Mouse (Mus musculus): Measurements from ENCODE around the gene Hs2st1. TPM values are rescaled to one million over a fixed set of nuclear protein-coding genes. Genes with fewer than 3 reads are reported as not detected.
"Not testable (repeated sequence)": the region's sequence is repeated elsewhere in the genome, so short reads cannot be mapped to it uniquely, and the experiment has no call there.

Hs2st1 gene
- polyA plus RNA-seq (2016; fragmentation: Nextera tagmentation; extraction: Ambion mirVana), result 11.7 and 12.7 TPM in 2 replicates

DNA sequence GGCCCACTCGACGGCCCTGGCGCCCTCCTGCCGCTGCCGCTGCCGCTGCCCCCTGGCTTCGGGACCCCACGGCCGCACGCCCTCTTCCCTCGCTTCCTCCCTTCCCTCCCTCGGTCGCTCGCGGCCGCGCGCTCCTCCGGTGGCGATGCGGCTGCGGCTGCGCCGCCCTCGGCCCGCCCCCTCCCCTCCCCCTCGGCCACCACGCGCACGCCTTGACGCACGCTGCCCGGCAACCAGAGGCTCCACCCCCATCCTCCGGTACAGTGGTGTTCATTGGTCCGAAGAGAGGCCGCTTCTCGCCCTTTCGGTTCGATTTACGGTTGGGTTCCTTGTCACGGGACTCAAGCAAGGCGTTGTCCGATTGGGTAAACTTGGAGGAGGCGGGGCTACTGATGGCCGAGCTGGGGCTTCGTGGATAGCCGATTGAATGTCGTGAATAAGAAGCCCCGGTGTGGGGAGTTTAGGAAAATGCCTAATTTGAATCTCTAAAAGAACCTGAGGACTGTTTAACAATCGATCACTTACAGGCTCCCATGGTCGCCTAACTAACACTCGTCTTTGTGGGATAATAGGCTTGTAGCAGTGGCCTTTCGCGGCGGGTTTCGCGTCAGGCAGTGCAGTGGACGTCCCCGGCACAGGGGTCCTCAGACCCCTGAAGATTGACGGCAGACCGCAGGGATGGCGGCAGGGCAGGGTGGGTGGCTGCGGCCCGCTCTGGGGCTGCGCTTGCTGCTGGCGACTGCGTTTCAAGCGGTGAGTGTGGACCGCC, at the start of gene Hs2st1, which contains the start of gene Selenof:
TSS of gene Hs2st1 (minus strand) at position 135 of the 769 bp plus-strand sequence.
TSS of gene Selenof (plus strand) at position 258 of the 769 bp plus-strand sequence.
- Histone ChIP-seq H3K9me3 (no peaks in the 10 kb centered on the region), H3K27me3 (replicated peaks; ENCODE audit: low read depth, poor library complexity, severe bottlenecking) (no peaks in the 10 kb centered on the region), H3K4me3 (peak within 1 kb of the TSS; percentile 89), H3K36me3 (replicated peaks) (peaks cover 31% of the 10 kb centered on the region), H3K27ac (replicated peaks) (peak within 1 kb of the TSS; percentile 98), H3K4me1 (peaks cover 29% of the 10 kb centered on the region)
- peak; percentile 98 for DNase-seq (ENCODE audit: low spot score)
- under 1% methylated on average over 68 of the region's 69 CpGs for WGBS

DNA sequence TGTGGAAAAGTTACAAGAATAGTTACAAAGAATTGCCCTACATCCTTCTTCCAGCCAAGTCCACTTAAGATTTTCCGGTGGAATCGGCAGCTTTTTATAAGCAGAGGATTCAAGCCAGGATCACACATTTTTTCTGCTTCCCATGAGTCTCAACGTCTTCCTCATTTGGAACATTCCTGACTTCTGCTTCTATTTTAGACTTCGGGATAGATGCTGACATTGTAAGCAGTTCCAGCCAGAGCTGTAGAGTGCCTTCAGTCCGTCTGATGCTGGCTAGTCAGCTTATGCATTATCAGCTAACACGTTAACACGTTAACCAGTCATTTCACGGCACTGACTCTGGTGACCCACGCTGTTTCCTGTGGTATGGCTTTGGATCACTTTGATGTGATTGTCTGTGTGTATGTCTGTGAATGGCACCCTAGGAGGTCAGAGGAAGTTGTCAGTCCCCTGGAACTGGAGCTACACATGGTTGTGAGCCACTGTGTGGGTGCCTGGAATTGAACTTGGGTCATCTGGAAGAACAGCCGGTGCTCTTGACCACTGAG, 47.7 kb upstream of the Hs2st1 start:
- H3K27me3 ChIP-seq (replicated peaks; ENCODE audit: low read depth, poor library complexity, severe bottlenecking), result no peaks in the 10 kb centered on the region
- no peak overlapping the region for H3K27ac ChIP-seq (replicated peaks)

DNA sequence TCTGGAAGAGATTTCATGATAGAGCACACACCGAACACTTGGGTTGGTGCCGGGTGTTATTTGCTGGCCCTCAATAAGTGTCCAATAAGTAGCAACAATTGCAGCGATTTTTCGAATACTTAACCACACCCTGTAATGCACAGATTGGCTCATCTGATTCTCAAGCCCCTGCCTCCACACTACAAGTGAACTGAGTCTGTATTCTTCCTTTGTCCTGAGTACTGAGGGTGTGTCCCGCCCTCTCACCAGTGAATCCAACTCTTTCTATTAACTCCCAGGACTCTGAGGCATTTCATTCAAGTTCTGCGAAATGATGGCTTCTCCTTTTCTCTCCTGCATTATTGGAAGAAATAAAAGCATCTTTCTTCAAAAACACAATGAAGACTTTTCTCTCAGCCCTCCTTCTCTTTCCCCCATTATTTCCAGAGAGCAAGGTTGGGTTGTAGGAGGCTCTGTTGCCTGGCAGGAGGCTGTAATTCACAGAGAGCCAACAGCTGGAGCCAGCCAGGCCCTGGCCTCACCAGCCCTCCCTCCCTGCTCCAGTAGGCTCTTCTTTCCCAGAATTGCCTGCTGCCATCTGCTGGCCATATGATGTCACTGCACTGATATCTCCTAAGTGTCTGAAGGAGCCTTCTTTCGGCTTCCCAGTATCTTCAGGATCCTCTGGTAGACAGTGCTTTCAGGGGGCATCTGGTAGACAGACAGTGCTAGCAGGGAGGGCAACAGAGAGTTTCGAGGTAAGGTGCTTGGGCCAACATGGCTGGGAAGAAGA, 46.9 kb upstream of the Hs2st1 start:
- 63% methylated on average over 8 of the region's 8 CpGs for WGBS
- peaks cover 10% of the 10 kb centered on the region for H3K4me1 ChIP-seq
- DNase-seq (ENCODE audit: low spot score), result peak; percentile 81
- H3K27me3 ChIP-seq (replicated peaks; ENCODE audit: low read depth, poor library complexity, severe bottlenecking), result no peaks in the 10 kb centered on the region
- no peaks in the 10 kb centered on the region for H3K36me3 ChIP-seq (replicated peaks)
- H3K27ac ChIP-seq (replicated peaks), result no peak overlapping the region
- 0 out of 2 replicates have a peak, but pooled peaks cover 2% of the 10 kb centered on the region for H3K9me3 ChIP-seq
- H3K4me3 ChIP-seq, result no peak overlapping the region

More for the DNA sequence above, 47.7 kb upstream of the Hs2st1 start:
- Histone ChIP-seq H3K9me3 (0 out of 2 replicates have a peak, but pooled peaks cover 2% of the 10 kb centered on the region), H3K36me3 (replicated peaks) (no peaks in the 10 kb centered on the region), H3K4me1 (0 out of 2 replicates have a peak, but pooled peaks cover 4% of the 10 kb centered on the region), H3K4me3 (no peak overlapping the region)
- 91% methylated on average over 10 of the region's 10 CpGs for WGBS
- DNase-seq (ENCODE audit: low spot score), result no peak

DNA sequence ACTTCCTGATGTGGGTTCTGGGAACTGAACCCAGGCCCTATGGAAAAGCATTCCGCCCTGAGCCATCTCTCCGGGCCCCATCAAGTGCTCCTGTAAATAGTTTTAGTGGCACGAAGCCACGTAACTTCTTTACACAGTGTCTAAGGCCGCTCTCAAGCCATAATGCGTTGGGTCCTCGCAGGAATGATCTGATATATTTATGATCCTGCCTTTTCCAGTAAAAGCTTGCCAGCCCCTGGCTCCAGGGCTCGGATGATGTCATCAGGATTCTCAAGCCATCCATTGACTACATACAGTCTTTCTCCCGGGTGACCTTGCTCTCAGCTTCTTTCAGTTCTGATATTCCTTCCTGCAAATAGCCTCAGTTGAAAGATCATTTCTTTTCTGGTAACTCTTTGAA, 45.5 kb upstream of the Hs2st1 start:
- Histone ChIP-seq H3K4me1 (peaks cover 21% of the 10 kb centered on the region), H3K9me3 (0 out of 2 replicates have a peak, but pooled peaks cover 2% of the 10 kb centered on the region), H3K4me3 (no peak overlapping the region), H3K27ac (replicated peaks) (no peak overlapping the region), H3K36me3 (replicated peaks) (no peaks in the 10 kb centered on the region), H3K27me3 (replicated peaks; ENCODE audit: low read depth, poor library complexity, severe bottlenecking) (no peaks in the 10 kb centered on the region)
- no peak for DNase-seq (ENCODE audit: low spot score)
- 91% methylated on average over 9 of the region's 9 CpGs for WGBS

DNA sequence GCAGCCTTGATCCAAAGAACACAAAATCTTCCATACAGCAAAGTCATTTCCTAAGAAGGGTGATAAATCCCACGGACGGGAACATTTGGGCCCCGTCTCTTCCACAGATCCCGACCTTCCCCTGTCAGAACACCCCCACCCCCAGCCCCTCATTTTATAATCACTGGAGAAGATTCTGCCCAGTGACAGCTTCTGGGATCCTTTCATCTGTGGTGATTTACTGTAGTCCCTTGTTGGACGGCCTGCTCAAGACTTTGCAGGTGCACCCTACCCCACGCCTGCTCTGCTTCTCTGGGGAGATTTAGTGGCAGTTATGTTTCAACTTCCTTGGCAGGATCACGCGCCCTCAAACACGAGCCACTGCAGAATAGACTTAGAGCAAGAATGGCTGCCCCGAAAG, 44.7 kb upstream of the Hs2st1 start:
- H3K27ac ChIP-seq (replicated peaks), result no peak overlapping the region
- H3K9me3 ChIP-seq, result 0 out of 2 replicates have a peak, but pooled peaks cover 2% of the 10 kb centered on the region
- H3K27me3 ChIP-seq (replicated peaks; ENCODE audit: low read depth, poor library complexity, severe bottlenecking), result no peaks in the 10 kb centered on the region
- 90% methylated on average over 10 of the region's 10 CpGs for WGBS
- no peak overlapping the region for H3K4me3 ChIP-seq
- no peak for DNase-seq (ENCODE audit: low spot score)
- no peaks in the 10 kb centered on the region for H3K36me3 ChIP-seq (replicated peaks)
- peaks cover 21% of the 10 kb centered on the region for H3K4me1 ChIP-seq

DNA sequence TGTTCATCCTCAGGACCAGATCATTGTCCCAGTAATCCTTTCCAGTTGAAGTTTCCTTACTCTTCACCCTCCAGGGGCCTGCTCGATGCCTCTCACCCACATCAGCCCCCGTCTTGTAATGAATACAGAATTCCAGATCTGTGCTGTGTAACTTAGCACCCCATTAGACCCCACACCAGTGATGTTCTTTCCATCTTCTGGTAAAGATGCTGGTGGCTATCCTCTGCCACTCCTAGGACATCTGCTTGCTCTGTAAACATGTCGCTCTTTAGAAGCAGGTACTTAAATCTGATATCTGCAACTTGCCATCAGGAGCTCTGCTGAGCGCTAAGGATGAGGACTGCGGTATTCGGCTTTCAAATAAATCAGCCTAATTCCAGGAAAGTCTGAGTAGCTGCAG, 44.3 kb upstream of the Hs2st1 start:
- 0 out of 2 replicates have a peak, but pooled peaks cover 2% of the 10 kb centered on the region for H3K9me3 ChIP-seq
- H3K4me1 ChIP-seq, result peaks cover 21% of the 10 kb centered on the region
- no peak for DNase-seq (ENCODE audit: low spot score)
- H3K36me3 ChIP-seq (replicated peaks), result no peaks in the 10 kb centered on the region
- no peak overlapping the region for H3K4me3 ChIP-seq
- no peaks in the 10 kb centered on the region for H3K27me3 ChIP-seq (replicated peaks; ENCODE audit: low read depth, poor library complexity, severe bottlenecking)
- H3K27ac ChIP-seq (replicated peaks), result no peak overlapping the region
- WGBS, result 87% methylated on average over 6 of the region's 6 CpGs

DNA sequence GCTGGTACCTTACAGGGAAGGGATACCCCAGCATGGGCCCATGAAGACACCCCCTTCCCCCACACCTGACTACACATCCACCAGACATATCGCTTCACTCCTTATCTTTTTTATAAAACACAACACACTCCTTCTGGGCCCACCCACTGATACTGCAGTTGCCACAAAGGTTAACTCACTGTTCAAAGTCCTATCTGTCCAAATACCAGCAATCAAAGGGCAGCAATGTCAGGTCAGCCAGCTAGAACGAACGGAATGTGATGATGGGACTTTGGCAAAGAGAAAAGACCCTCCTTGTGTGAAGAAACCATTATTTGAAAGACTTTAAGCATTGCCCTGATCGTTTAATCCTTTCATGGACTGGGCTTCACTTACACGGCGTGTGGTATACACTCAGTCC, 42.4 kb upstream of the Hs2st1 start:
- Histone ChIP-seq H3K36me3 (replicated peaks) (no peaks in the 10 kb centered on the region), H3K4me1 (peaks cover 21% of the 10 kb centered on the region), H3K4me3 (no peak overlapping the region), H3K9me3 (no peaks in the 10 kb centered on the region), H3K27ac (replicated peaks) (peak overlapping the region; percentile 14; the same call in 1 of the 2 replicates), H3K27me3 (replicated peaks; ENCODE audit: low read depth, poor library complexity, severe bottlenecking) (no peaks in the 10 kb centered on the region)
- WGBS, result 75% methylated on average over 6 of the region's 6 CpGs
- no peak for DNase-seq (ENCODE audit: low spot score)

DNA sequence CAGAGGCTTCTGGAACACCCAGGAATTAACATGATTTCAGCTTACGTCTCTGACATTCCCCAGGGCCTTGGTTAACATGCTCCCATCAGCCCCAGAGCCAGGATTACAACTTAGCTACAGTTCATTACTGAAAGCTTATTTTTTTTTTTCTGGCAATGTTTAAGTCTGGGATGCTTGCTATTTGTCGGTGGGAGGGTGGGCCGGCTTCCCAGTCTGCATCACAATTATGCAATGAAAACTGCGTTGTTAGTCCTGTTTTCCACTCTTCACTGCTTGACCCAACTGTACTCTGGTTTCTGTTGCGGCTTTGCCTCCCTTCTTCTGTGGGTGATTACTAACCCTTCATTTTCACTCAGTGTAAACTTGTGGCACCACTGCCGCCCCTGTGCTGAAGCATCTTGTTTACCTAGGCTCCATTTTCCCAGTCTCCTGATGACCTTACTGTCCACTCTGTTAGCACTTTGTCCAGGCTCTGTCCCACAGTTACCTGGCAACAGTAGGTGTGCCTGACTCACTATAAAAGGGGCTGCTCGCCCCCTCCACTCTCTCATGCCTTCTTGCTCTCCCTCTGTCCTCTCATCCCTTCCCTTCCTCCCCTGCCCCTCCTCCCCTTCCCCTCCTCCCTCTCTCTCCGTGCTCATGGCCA, 41.8 kb upstream of the Hs2st1 start:
- DNase-seq (ENCODE audit: low spot score), result no peak
- H3K4me1 ChIP-seq, result peaks cover 19% of the 10 kb centered on the region
- H3K4me3 ChIP-seq, result no peak overlapping the region
- peak overlapping the region; percentile 14; the same call in 1 of the 2 replicates for H3K27ac ChIP-seq (replicated peaks)
- no peaks in the 10 kb centered on the region for H3K36me3 ChIP-seq (replicated peaks)
- no peaks in the 10 kb centered on the region for H3K27me3 ChIP-seq (replicated peaks; ENCODE audit: low read depth, poor library complexity, severe bottlenecking)
- H3K9me3 ChIP-seq, result no peaks in the 10 kb centered on the region
- WGBS, result 59% methylated on average over 8 of the region's 8 CpGs

DNA sequence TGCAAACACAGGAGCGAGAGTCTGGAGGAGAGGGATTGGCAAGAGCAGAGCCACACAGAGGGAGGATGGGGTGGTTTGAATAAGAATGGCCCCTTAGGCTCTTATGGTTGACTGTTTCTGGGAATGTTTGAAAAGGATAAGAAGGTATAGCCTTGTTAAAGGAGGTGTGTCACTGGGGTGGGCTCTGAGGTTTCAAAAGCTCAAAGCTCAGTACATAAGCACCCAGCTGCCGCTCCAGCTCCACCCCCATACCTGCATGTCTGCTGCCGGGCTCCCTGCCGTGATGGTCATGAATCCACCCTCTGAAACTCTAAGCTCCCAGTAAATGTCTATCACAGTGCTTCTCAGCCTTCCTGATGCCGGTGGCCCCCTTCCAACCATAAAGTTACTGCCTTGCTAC, 40.8 kb upstream of the Hs2st1 start:
- H3K4me1 ChIP-seq, result peaks cover 17% of the 10 kb centered on the region
- 40% methylated on average over 5 of the region's 5 CpGs for WGBS
- DNase-seq (ENCODE audit: low spot score), result no peak
- H3K27ac ChIP-seq (replicated peaks), result no peak overlapping the region
- no peaks in the 10 kb centered on the region for H3K9me3 ChIP-seq
- H3K36me3 ChIP-seq (replicated peaks), result no peaks in the 10 kb centered on the region
- no peaks in the 10 kb centered on the region for H3K27me3 ChIP-seq (replicated peaks; ENCODE audit: low read depth, poor library complexity, severe bottlenecking)
- H3K4me3 ChIP-seq, result no peak overlapping the region

DNA sequence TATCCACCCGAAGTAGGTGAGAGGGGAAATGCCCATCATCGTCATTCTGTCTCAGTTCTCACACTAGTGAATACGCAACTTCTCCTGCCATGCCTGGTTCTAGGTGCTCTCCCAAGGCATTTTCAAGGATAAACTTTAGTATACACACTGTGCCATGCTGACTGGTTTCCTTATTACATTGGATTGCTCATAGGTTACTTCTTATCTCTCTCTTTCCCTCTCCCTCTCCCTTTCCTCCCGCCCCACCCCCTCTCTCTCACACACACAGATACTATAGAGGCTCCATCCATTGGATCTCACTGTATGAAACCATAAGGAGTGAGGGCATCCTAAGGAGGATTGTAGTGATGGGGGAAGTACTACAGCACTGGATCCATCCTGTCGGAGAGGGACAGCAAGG, 38.1 kb upstream of the Hs2st1 start:
- DNase-seq (ENCODE audit: low spot score), result no peak
- WGBS, result 93% methylated on average over 5 of the region's 5 CpGs
- Histone ChIP-seq H3K4me1 (peaks cover 17% of the 10 kb centered on the region), H3K9me3 (no peaks in the 10 kb centered on the region), H3K27me3 (replicated peaks; ENCODE audit: low read depth, poor library complexity, severe bottlenecking) (no peaks in the 10 kb centered on the region), H3K4me3 (no peak overlapping the region), H3K36me3 (replicated peaks) (no peaks in the 10 kb centered on the region), H3K27ac (replicated peaks) (no peak overlapping the region)

DNA sequence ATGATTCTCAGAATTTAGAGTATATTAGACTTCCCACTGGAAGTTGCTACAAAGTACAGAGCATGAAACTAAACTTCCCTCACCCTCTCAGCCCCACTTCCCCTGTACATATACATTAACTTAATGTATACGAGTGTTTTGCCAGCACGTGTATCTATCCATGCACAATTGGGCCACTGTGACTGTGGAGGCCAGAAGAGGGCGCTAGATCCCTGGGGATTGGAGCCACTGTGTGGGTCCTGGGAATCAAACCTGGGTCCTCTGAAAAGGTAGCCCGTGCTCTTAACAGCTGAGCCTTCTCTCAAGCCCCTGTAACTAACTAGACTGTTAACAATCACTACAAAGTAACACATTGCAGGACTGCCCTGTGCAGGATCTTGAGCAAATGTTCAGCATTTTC, 36.5 kb upstream of the Hs2st1 start:
- H3K36me3 ChIP-seq (replicated peaks), result peaks cover 2% of the 10 kb centered on the region
- no peak for DNase-seq (ENCODE audit: low spot score)
- H3K27ac ChIP-seq (replicated peaks), result no peak overlapping the region
- WGBS, result 74% methylated on average over 4 of the region's 4 CpGs
- no peaks in the 10 kb centered on the region for H3K27me3 ChIP-seq (replicated peaks; ENCODE audit: low read depth, poor library complexity, severe bottlenecking)
- peaks cover 13% of the 10 kb centered on the region for H3K4me1 ChIP-seq
- no peaks in the 10 kb centered on the region for H3K9me3 ChIP-seq
- no peak overlapping the region for H3K4me3 ChIP-seq

DNA sequence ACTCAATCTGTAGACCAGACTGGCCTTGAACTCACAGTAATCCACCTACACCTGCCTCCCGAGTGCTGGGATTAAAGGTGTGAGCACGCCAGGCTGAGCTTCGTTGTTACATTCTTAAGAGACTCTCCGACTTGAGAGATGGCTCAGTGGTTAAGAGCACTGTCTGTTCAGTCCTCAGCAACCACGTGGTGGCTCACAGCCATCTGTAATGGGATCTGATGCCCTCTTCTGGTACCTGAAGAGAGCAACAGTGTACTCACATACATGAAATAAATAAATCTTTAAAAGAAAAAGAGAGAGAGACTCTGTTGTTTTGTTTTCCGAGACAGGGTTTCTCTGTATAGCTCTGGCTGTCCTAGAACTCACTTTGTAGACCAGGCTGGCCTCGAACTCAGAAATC, 35.8 kb upstream of the Hs2st1 start:
- H3K27me3 ChIP-seq (replicated peaks; ENCODE audit: low read depth, poor library complexity, severe bottlenecking); H3K36me3 ChIP-seq (replicated peaks); H3K4me1 ChIP-seq; H3K4me3 ChIP-seq; H3K27ac ChIP-seq (replicated peaks); DNase-seq (ENCODE audit: low spot score); H3K9me3 ChIP-seq: not testable (repeated sequence)
- 69% methylated on average over 7 of the region's 7 CpGs for WGBS
